8 mouse cellular contexts compared by ENCODE assay signal in the genomic region with DNA sequence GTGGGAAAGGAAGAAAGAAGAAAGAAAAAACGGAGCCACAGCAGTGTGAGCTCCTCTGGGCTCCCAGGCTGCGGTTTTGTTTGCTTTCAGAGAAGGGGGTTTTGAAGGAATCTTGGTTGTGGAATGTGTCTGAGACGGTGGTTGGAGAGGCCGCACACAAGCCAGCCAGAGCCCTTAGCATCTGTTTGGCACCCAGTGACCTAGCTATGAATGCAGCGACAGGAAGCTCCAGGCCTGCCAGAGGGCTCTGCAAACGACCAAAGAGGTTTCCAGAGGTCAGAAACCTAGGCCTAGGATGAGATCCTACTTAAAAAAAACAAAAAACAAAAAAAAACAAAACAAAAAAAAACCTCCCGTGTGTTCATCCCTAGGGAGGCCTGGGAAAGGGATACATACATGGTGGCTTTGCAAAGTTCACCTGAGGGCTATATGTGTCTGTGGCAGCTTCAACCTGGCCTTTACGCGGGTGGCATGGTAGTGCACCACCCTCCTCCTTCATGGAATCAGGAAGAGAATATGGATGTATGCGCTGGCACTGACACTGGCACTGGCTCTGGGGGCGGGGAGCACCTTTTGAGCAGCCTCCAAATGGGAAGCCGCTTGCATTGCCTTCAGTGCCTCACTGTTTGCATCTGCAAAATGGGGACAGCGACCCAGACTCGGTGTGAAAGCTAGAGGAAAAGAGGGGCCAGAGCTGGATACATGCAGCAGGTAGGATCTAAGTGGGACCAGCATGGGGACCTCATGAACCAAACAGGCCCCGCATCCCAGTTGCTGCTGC. TPM values are rescaled to one million over a fixed set of nuclear protein-coding genes. Genes with fewer than 3 reads are reported as not detected.
DNase-seq lines count a peak whose midpoint lies in the region; ATAC-seq lines count a peak whose summit lies in the region.

No protein-coding gene starts in this region.

- no peaks in the 10 kb centered on the region for H3K27me3 ChIP-seq in kidney, embryonic 15.5 days
- no peaks in the 10 kb centered on the region for H3K27me3 ChIP-seq in heart, embryonic 15.5 days
- no peaks in the 10 kb centered on the region for H3K27me3 ChIP-seq in midbrain, embryonic 16.5 days (ENCODE audit: control insufficient read depth, insufficient read depth, low read depth, low read length)

- H3K27ac ChIP-seq in kidney, embryonic 15.5 days: peak overlapping the region; percentile 72
- peak overlapping the region; percentile 76 for H3K27ac ChIP-seq in heart, embryonic 15.5 days
- peak overlapping the region; percentile 40 for H3K27ac ChIP-seq in midbrain, embryonic 16.5 days (ENCODE audit: low read length)

- H3K9me3 ChIP-seq in kidney, embryonic 15.5 days (replicated peaks): no peaks in the 10 kb centered on the region
- H3K9me3 ChIP-seq in heart, embryonic 15.5 days (replicated peaks): no peaks in the 10 kb centered on the region
- H3K9me3 ChIP-seq in midbrain, embryonic 16.5 days (replicated peaks; ENCODE audit: control insufficient read depth, low read length, poor library complexity, severe bottlenecking): no peaks in the 10 kb centered on the region

- no peak for ATAC-seq in kidney, embryonic 15.5 days (replicated peaks; ENCODE audit: low FRiP score)
- no peak for ATAC-seq in heart, embryonic 15.5 days (replicated peaks; ENCODE audit: insufficient number of reproducible peaks, insufficient read depth, low FRiP score, low read depth)
- ATAC-seq in midbrain, embryonic 16.5 days: no peak

- H3K4me2 ChIP-seq in kidney, embryonic 15.5 days: no peak overlapping the region
- no peak overlapping the region for H3K4me2 ChIP-seq in heart, embryonic 15.5 days
- H3K4me2 ChIP-seq in midbrain, embryonic 16.5 days (ENCODE audit: low read length): no peak overlapping the region

- peaks cover 41% of the 10 kb centered on the region for H3K4me1 ChIP-seq in kidney, embryonic 15.5 days
- peaks cover 31% of the 10 kb centered on the region for H3K4me1 ChIP-seq in heart, embryonic 15.5 days (replicated peaks)
- H3K4me1 ChIP-seq in midbrain, embryonic 16.5 days (ENCODE audit: control insufficient read depth, insufficient read depth, low read length): peaks cover 20% of the 10 kb centered on the region

- H3K36me3 ChIP-seq in kidney, embryonic 15.5 days: peaks cover 87% of the 10 kb centered on the region
- peaks cover 32% of the 10 kb centered on the region for H3K36me3 ChIP-seq in heart, embryonic 15.5 days
- no peaks in the 10 kb centered on the region for H3K36me3 ChIP-seq in midbrain, embryonic 16.5 days (ENCODE audit: control insufficient read depth, insufficient read depth, low read length)

- DNase-seq in adrenal gland, postnatal 14 days: peak; percentile 28
- DNase-seq in adrenal gland, adult 18-20 months (ENCODE audit: low spot score in 2 of 2): no peak
- no peak for DNase-seq in kidney, postnatal 10 days
- DNase-seq in spleen, adult 12 weeks (ENCODE audit: low spot score): no peak
- no peak for DNase-seq in left cerebral cortex, adult 11 months (ENCODE audit: low spot score)

- H3K9ac ChIP-seq in kidney, embryonic 15.5 days: no peak overlapping the region
- H3K9ac ChIP-seq in heart, embryonic 15.5 days: no peak overlapping the region
- no peak overlapping the region for H3K9ac ChIP-seq in midbrain, embryonic 16.5 days (ENCODE audit: low read depth, low read length)

- 73% methylated on average over 15 of the region's 15 CpGs for WGBS in kidney, embryonic 15.5 days
- 69% methylated on average over 15 of the region's 15 CpGs for WGBS in heart, embryonic 15.5 days
- WGBS in midbrain, embryonic 16.5 days: 73% methylated on average over 15 of the region's 15 CpGs

- no peak overlapping the region for H3K4me3 ChIP-seq in kidney, embryonic 15.5 days (replicated peaks)
- H3K4me3 ChIP-seq in heart, embryonic 15.5 days: no peak overlapping the region
- no peak overlapping the region for H3K4me3 ChIP-seq in midbrain, embryonic 16.5 days (ENCODE audit: low read depth, low read length)

RNA-seq across cellular contexts. Expression of a gene that starts 47.0 kb away (rescaled TPM):
- total RNA-seq in adrenal gland, postnatal 14 days (2021): 63.3 and 84.9 TPM in 2 replicates
- 100 to 1,000 TPM in 1 of 2 experiments, 10 to 100 TPM in 1; 30.9 to 107 TPM for total RNA-seq in adrenal gland, adult 18-20 months (2021)
- polyA plus RNA-seq in kidney, embryonic 15.5 days (2015; fragmentation: Nextera tagmentation; extraction: Ambion mirVana): 3.9 and 5.0 TPM in 2 replicates
- polyA plus RNA-seq in heart, embryonic 15.5 days (2015; fragmentation: Nextera tagmentation; extraction: Ambion mirVana): 15.1 and 20.5 TPM in 2 replicates
- polyA plus RNA-seq in midbrain, embryonic 16.5 days (2015; fragmentation: Nextera tagmentation; extraction: Ambion mirVana): 1.5 and 1.9 TPM in 2 replicates
